Mouse (Mus musculus) embryonic facial prominence, embryonic 14.5 days (tissue): ENCODE data around the gene Gja8. TPM values are rescaled to one million over a fixed set of nuclear protein-coding genes. Genes with fewer than 3 reads are reported as not detected.

Source experiments
- ATAC-seq: fragments of 200-750 bp; cut with Nextera tagmentation; 2 replicates; pipeline ENCODE4 v1.8.0; 2017; ENCODE audit warnings: low read depth, moderate number of reproducible peaks, moderate TSS enrichment
- DNase-seq: peaks from one replicate; pipeline ENCODE4 v3.0.0-alpha.2; 2015; ENCODE audit warnings: low spot score
- H3K27ac ChIP-seq: fragments of 300-500 bp; sonication (generic); replicated peaks from 2 replicates; pipeline ENCODE4 v1.5.1; 2014; ENCODE audit warnings: low read depth, mild to moderate bottlenecking, low read length, moderate library complexity
- H3K27me3 ChIP-seq: fragments of 300-500 bp; sonication (generic); replicated peaks from 2 replicates; pipeline ENCODE4 v1.6.1; 2014; ENCODE audit warnings: low read length; ENCODE audit not compliant: control insufficient read depth, insufficient read depth
- H3K36me3 ChIP-seq: fragments of 300-500 bp; sonication (generic); 2 replicates; pipeline ENCODE4 v1.6.1; 2014; ENCODE audit warnings: low read length, mixed read lengths; ENCODE audit not compliant: control insufficient read depth, insufficient read depth
- H3K4me1 ChIP-seq: fragments of 300-500 bp; sonication (generic); 2 replicates; pipeline ENCODE4 v1.6.1; 2014; ENCODE audit warnings: antibody characterized with exemption, low read length; ENCODE audit not compliant: control insufficient read depth, insufficient read depth
- H3K4me2 ChIP-seq: fragments of 300-500 bp; sonication (generic); 2 replicates; pipeline ENCODE4 v1.6.1; 2014; ENCODE audit warnings: low read depth, mild to moderate bottlenecking, low read length, moderate library complexity, mixed read lengths
- H3K4me3 ChIP-seq: fragments of 300-500 bp; sonication (generic); 2 replicates; pipeline ENCODE4 v1.5.1; 2014; ENCODE audit warnings: low read depth, mild to moderate bottlenecking, low read length
- H3K9ac ChIP-seq: fragments of 300-500 bp; sonication (generic); 2 replicates; pipeline ENCODE4 v1.6.1; 2014; ENCODE audit warnings: low read depth, mild to moderate bottlenecking, low read length, moderate library complexity, mixed read lengths
- H3K9me3 ChIP-seq: fragments of 300-500 bp; sonication (generic); 2 replicates; pipeline ENCODE4 v1.6.1; 2016; ENCODE audit warnings: low read length; ENCODE audit not compliant: control insufficient read depth
- WGBS: fragments of 180-500 bp; shearing (Covaris S2); extraction: QIAGEN DNeasy Blood & Tissue Kit; methylation state at CpG from one replicate; pipeline ENCODE4 v1.1.7; 2014; 5-methylcytosine and 5-hydroxymethylcytosine counted together
- polyA plus RNA-seq: library from polyadenylated mRNA; unstranded; fragments of >200 nt; fragmentation: Nextera tagmentation; extraction: Ambion mirVana; gene quantifications from 2 replicates; pipeline ENCODE4 v1.2.1, GENCODE M21; 2014

Gja8 gene
- polyA plus RNA-seq = not detected in 2 replicates

DNA sequence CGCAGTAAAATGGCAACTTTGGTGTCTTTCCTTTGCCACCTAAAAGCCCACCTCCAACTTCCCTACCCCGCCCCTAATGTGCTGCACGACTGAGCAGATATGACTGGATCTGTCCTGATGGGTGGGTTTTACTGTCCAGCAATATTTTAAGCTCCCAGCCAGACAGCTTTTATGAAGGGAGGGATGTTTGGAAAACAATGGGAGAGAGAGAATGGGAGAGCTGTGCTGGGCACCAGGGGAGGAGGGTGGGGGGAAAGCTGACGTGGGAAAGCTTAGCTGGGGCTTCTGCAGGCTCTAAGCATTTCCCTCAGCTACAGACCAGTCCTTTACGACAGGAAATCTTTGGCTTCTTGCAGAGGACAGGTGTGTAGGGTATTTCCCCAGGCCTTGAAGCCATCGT, at the start of gene Gja8:
Gene Gja8 (minus strand): TSS at position 101 of the 400 bp plus-strand sequence.
- DNase-seq (no peak), ATAC-seq (no peak)
- no peak within 1 kb of the TSS for H3K4me2 ChIP-seq
- 62% methylated on average over 6 of the region's 6 CpGs for WGBS
- H3K27ac ChIP-seq = no peak within 1 kb of the TSS
- no peaks in the 10 kb centered on the region for H3K27me3 ChIP-seq
- H3K9me3 ChIP-seq = no peaks in the 10 kb centered on the region
- no peak within 1 kb of the TSS for H3K9ac ChIP-seq
- H3K4me3 ChIP-seq = no peak within 1 kb of the TSS
- no peaks in the 10 kb centered on the region for H3K4me1 ChIP-seq
- no peaks in the 10 kb centered on the region for H3K36me3 ChIP-seq

DNA sequence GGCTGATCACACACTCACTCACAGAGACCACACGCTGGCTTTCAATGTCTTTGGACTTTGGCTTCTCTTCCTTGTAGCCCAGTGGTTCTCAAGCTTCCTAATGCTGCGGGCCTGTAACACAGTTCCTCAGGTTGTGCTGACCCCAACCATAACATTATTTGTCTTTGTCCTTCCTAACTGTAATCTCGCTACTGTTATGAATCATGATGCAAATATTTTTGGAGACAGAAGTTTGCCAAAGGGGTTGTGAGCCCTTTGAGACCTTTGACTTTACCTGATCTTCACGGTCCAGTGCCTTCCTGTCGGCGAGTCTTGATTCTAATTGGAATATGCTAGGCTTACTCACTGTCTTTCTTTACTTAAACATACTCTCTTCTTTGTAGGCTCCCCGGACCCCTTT, 48.6 kb upstream of the Gja8 start:
- Histone ChIP-seq H3K9me3 (no peaks in the 10 kb centered on the region), H3K9ac (no peak overlapping the region), H3K27me3 (no peaks in the 10 kb centered on the region), H3K4me2 (no peak overlapping the region), H3K4me1 (no peaks in the 10 kb centered on the region), H3K4me3 (no peak overlapping the region), H3K27ac (no peak overlapping the region), H3K36me3 (no peaks in the 10 kb centered on the region)
- no peak for DNase-seq
- WGBS = 82% methylated on average over 7 of the region's 7 CpGs
- no peak for ATAC-seq

DNA sequence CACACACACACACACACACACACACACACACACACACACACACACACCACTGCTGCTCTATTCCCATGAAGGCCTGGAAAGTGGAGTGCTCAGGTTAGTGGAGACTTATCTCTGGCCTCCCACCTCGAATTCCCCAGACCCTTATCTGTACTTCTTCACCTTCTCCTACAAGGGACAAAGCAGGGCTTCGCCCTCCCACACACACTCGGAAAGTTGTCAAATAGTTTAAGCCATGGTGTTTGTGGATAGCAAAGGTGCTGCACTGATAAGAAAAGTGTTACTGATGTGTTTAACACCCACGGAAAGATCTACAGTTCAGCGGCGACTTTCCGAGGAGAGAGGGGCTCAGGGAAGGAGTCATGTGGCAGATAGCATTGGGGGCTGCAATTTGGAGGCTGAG, 45.2 kb upstream of the Gja8 start:
- H3K36me3 ChIP-seq = no peaks in the 10 kb centered on the region
- no peaks in the 10 kb centered on the region for H3K9me3 ChIP-seq
- no peak for DNase-seq
- H3K27me3 ChIP-seq = no peaks in the 10 kb centered on the region
- H3K9ac ChIP-seq = no peak overlapping the region
- ATAC-seq = no peak
- H3K4me1 ChIP-seq = no peaks in the 10 kb centered on the region
- H3K4me3 ChIP-seq = no peak overlapping the region
- H3K4me2 ChIP-seq = no peak overlapping the region
- H3K27ac ChIP-seq = no peak overlapping the region
- WGBS = 67% methylated on average over 7 of the region's 7 CpGs

DNA sequence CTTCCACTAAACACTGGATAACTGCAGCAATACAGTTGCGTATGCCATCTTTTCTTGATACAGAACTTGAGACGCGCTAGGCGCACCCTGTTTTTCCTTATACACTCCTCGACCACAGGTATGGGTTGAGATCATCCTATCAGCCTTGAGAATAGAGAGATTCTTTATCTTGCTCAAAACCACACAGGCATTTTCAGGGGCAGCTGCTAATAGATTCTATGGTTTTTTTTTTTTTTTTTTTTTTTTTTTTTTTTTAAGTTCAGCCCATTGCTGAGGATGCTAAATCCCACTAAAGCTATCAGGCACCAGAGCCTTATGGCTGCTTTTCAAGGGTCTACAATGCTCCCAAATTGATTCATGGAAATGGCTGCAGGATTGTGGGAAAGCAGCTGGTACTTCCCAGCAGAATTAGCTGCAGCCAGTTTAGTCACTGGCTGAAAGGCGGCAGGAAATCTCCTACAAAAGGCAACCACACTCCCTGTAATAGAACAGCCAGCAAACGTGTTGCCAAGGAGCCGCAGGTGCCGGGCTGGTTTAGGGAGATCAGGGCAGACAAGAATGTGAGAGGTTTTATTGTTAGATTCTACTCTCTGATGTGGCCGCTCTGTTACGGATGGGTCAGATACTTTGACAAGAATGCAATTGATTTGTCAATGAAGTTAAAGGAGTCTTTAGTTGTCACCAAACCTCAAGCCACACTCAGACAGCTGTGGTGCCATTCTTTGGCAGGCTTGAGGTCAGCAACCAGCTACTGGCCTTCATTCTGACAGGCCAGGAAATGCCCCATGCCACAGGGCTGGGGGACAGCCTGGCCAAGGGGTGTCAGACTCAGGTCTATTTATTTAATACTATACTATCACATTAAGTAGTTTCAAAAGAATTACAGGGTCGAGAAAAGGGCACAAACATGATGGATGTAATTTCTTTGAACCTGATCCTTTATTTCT, 37.5 kb upstream of the Gja8 start:
- 0 out of 2 replicates have a peak, but pooled peaks cover 4% of the 10 kb centered on the region for H3K4me1 ChIP-seq
- ATAC-seq (no peak), DNase-seq (no peak)
- 66% methylated on average over 12 of the region's 12 CpGs for WGBS
- no peaks in the 10 kb centered on the region for H3K27me3 ChIP-seq
- H3K9ac ChIP-seq = no peak overlapping the region
- H3K9me3 ChIP-seq = no peaks in the 10 kb centered on the region
- H3K27ac ChIP-seq = no peak overlapping the region
- H3K36me3 ChIP-seq = no peaks in the 10 kb centered on the region
- no peak overlapping the region for H3K4me3 ChIP-seq
- no peak overlapping the region for H3K4me2 ChIP-seq

DNA sequence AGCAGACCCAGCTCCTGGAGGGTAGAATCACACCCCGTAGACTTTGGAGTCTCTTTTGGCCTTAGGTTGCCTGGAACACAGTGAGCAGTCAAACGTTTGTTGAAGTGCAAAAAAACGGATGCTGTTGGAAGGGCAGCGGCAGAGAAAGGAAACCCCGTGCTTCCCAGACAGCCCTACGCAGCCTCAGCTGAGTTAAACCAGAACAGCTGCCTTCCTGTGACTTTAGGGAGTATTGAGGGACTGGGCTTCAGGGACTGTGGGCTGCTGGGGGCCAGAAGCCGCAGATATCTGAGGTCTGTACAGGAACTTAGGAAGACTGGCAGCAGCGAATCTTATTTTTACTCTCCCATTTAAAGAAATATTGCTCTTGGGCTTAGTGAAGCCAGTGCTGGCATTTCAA, 34.8 kb upstream of the Gja8 start:
- Histone ChIP-seq H3K27ac (no peak overlapping the region), H3K36me3 (no peaks in the 10 kb centered on the region), H3K4me3 (no peak overlapping the region; the same call in 1 of the 2 replicates), H3K4me1 (0 out of 2 replicates have a peak, but pooled peaks cover 4% of the 10 kb centered on the region), H3K9me3 (no peaks in the 10 kb centered on the region), H3K9ac (peak overlapping the region; percentile 19), H3K4me2 (peak overlapping the region; percentile 23; the same call in 1 of the 2 replicates), H3K27me3 (no peaks in the 10 kb centered on the region)
- ATAC-seq (peak; percentile 44; the same call in 1 of the 2 replicates), DNase-seq (peak; percentile 53)
- WGBS = 19% methylated on average over 8 of the region's 8 CpGs

DNA sequence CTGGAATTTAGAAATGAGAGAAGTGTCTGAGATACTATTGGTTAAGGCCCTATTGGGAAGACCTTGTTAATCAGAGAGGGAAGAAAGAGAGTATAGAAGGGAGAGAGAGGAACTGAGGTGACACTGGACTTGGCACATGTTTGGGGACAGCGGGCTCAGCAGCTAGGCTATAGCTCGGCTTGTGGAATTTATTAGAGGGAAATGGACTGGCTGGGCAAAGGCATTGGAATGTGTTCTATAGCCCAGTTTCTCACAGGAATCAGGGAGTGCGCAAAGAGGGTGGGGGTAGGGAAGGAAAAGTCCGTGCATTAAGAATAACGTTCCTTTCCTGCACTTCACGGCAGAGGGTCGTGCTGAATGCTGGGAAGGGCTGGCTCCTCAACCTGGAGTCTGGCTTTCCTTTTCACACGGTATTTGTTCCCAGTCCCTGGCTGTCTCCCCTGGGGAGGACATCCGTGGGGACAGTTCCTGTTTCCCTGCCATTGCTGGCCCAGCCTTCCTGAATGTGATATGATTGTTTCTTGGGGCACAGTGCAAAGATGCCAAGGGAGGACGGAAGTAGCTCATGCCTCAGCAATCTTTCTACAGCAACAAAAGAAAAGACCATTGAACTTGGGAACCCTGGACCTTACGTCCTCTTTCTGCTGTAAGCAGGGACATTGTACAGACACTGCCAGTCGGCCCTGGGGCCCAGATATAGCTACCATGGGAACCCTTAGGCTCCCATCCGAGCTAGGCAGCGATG, 27.8 kb upstream of the Gja8 start:
- Histone ChIP-seq H3K27ac (no peak overlapping the region), H3K4me3 (no peak overlapping the region), H3K4me1 (no peaks in the 10 kb centered on the region), H3K9ac (no peak overlapping the region), H3K27me3 (no peaks in the 10 kb centered on the region), H3K4me2 (peak overlapping the region; percentile 14; the same call in 1 of the 2 replicates), H3K36me3 (no peaks in the 10 kb centered on the region), H3K9me3 (no peaks in the 10 kb centered on the region)
- DNase-seq (no peak), ATAC-seq (no peak)
- 38% methylated on average over 14 of the region's 14 CpGs for WGBS

DNA sequence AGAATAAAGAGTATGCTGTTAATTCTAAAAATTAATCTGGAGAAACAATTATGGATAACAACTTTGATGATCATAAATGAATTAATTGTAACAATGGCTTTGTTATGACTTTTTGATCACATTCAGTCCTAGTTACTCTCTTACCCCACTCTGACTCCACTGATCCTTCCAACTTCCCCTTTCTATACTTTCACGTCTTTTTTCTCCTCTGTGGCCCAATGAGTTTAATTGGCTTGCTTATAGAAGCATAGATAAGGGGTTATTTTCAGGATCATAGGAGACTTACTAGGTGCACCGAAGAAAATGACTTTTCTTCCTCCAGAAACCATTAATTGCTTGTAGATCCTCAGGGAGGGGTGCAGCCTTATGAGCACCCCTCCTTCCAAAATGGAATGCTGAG, 16.9 kb upstream of the Gja8 start:
- Histone ChIP-seq H3K9me3 (peaks cover 5% of the 10 kb centered on the region; the same call in 1 of the 2 replicates), H3K9ac (no peak overlapping the region), H3K4me3 (no peak overlapping the region), H3K27me3 (no peaks in the 10 kb centered on the region), H3K36me3 (no peaks in the 10 kb centered on the region), H3K4me2 (no peak overlapping the region), H3K4me1 (no peaks in the 10 kb centered on the region), H3K27ac (no peak overlapping the region)
- WGBS = 78% methylated on average over 2 of the region's 2 CpGs
- DNase-seq (no peak), ATAC-seq (no peak)

DNA sequence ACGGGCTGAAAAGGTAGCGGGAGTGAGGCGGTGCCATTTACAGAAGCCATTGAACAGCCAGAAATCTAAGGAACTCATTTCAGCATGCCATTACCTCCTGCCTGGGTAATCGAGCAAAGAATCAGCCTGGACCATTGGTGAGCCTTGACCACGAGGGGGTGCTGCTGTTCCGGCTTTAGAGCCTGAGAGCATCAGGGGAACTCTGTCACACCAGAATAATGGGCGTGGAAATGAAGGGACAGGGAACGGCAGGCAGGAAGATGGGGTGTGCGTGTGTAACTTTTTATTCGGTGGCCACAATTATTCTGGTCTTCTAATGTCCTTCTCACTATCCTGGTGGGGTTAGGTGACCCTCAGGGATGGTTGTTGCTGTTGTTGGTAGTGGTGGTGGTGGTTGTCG, 12.9 kb upstream of the Gja8 start:
- peak; percentile 93 for DNase-seq
- Histone ChIP-seq H3K4me3 (peak overlapping the region; percentile 16; the same call in 1 of the 2 replicates), H3K36me3 (no peaks in the 10 kb centered on the region), H3K4me1 (no peaks in the 10 kb centered on the region), H3K27me3 (no peaks in the 10 kb centered on the region), H3K9ac (no peak overlapping the region), H3K4me2 (peak overlapping the region; percentile 41), H3K9me3 (peaks cover 5% of the 10 kb centered on the region; the same call in 1 of the 2 replicates), H3K27ac (no peak overlapping the region)
- WGBS = 11% methylated on average over 11 of the region's 11 CpGs
- peak; percentile 87 for ATAC-seq
